Comparison of ENCODE assay signal across 36 mouse cellular contexts in the genomic region with DNA sequence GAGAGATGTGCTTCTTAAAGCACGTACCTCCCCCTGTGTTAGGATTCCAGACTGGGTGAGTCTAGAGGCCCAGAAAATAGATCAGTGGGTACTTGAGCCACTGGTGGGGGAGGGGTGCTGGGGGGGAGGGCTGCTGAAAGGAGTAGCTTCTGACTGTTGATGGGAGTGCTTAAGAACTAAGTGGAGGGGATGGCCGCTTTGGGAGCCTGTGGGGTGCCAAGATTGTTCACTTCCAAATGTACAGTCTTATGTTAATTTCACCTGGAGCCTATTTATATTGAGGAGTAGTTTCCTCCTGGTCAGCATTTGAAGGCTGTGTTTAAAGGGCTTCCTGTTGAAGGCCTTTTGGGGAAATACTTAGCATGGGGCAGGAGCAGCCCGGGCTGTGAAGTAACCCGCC. TPM values are rescaled to one million over a fixed set of nuclear protein-coding genes. Genes with fewer than 3 reads are reported as not detected.
"Had no signal": no experiment of that assay in that cellular context is flagged by ENCODE, and none has a peak within 500 bp of the region (broad histone marks: within the 10 kb centered on the region; RNA-seq: fewer than 3 reads in every experiment).

No protein-coding gene starts in this region.

- H3K9ac ChIP-seq: heart, embryonic 13.5 days; heart, embryonic 15.5 days; hindbrain, embryonic 13.5 days; hindbrain, embryonic 15.5 days; kidney, embryonic 15.5 days; liver, embryonic 13.5 days; liver, embryonic 15.5 days had no signal

- H3K4me1 ChIP-seq: heart, embryonic 13.5 days; heart, embryonic 15.5 days; hindbrain, embryonic 15.5 days; kidney, embryonic 15.5 days had no signal

- DNase-seq: gastrocnemius, postnatal 14 days; gastrocnemius, postnatal 36 days; heart, adult 11 months; heart, adult 2 months; heart, postnatal 14 days; heart, postnatal 36 days; kidney, adult 11 months; kidney, adult 2 months; kidney, adult 9 months; kidney, postnatal 14 days; kidney, postnatal 36 days; layer of hippocampus, adult 9-11 months; layer of hippocampus, postnatal 36 days; left cerebral cortex, postnatal 4 days; liver; liver, embryonic 13.5 days had no signal

- H3K27ac ChIP-seq: heart, adult 2 months; heart, embryonic 13.5 days; heart, embryonic 15.5 days; hindbrain, embryonic 13.5 days; hindbrain, embryonic 15.5 days; hindbrain, postnatal 0 days; kidney, embryonic 15.5 days; kidney, postnatal 0 days; limb, embryonic 12.5 days; liver, embryonic 13.5 days; liver, embryonic 15.5 days had no signal

- H3K9me3 ChIP-seq: heart, embryonic 13.5 days; heart, embryonic 15.5 days; hindbrain, embryonic 13.5 days; hindbrain, embryonic 15.5 days; kidney, embryonic 15.5 days; limb, embryonic 12.5 days; liver, embryonic 13.5 days; liver, embryonic 15.5 days had no signal

- H3K27me3 ChIP-seq: heart, embryonic 13.5 days; heart, embryonic 15.5 days; hindbrain, embryonic 13.5 days; hindbrain, embryonic 15.5 days; kidney, embryonic 15.5 days; limb, embryonic 12.5 days; liver, embryonic 13.5 days; liver, embryonic 15.5 days had no signal

- H3K4me3 ChIP-seq: heart, adult 2 months; heart, embryonic 13.5 days; heart, embryonic 15.5 days; hindbrain, embryonic 13.5 days; hindbrain, embryonic 15.5 days; kidney, embryonic 15.5 days; limb, embryonic 12.5 days; liver, embryonic 13.5 days; liver, embryonic 15.5 days had no signal

RNA-seq across cellular contexts. Expression of a gene that starts 24.6 kb away (rescaled TPM):
- total RNA-seq: gastrocnemius, postnatal 14 days; heart, adult 2 months; heart, postnatal 36 days; hematopoietic stem cell, adult 5-6 weeks; hindbrain, postnatal 0 days; layer of hippocampus, adult 18-20 months; layer of hippocampus, adult 8-10 months; layer of hippocampus, postnatal 14 days; layer of hippocampus, postnatal 36 days; left cerebral cortex, adult 8-10 months; left cerebral cortex, postnatal 10 days; left cerebral cortex, postnatal 25 days; left cerebral cortex, postnatal 4 days had no signal
- polyA plus RNA-seq: heart, embryonic 11.5 days; heart, embryonic 15.5 days; heart, postnatal 0 days; hindbrain, embryonic 11.5 days; hindbrain, embryonic 13.5 days; hindbrain, embryonic 15.5 days; hindbrain, postnatal 0 days; limb, embryonic 12.5 days; limb, embryonic 14.5 days had no signal
